Mouse (Mus musculus) right cerebral cortex, postnatal 14 days (tissue): Measurements from ENCODE around the gene Mcur1.

Experiments
- DNase-seq: peaks from one replicate; pipeline ENCODE4 v3.0.0; 2022

The Mcur1 gene

GRCm38 (mm10) chr13:43559711-43560457 lies at the start of gene Mcur1:
Gene Mcur1, minus strand, starts transcription at chr13:43560191.
- peak; percentile 87 for DNase-seq

- no peak for DNase-seq
Observed at GRCm38 (mm10) chr13:43608854-43609253, 48.9 kb upstream of the Mcur1 start.

DNA sequence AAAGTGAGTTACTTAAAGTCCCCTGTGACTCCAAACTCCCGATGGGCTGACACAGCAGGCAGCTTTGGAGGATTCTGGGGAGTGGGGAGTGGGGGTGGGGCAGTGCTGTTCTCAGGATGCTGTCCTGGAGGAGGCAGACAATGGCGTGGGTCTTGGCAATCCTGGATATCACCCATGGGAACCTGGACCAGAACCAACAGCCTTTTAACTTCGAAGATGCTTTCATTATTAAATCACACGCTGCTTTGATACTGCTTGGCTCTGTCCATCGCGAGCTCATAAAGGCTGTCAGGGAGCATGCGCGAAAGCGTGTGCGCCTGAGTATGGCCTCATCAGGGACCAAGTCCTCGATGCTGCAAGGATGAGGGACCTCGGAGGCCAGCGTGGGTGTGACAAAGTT lies 43.1 kb upstream of the Mcur1 start:
- no peak for DNase-seq

- no peak for DNase-seq
Observed at GRCm38 (mm10) chr13:43602440-43602839, 42.4 kb upstream of the Mcur1 start.

- no peak for DNase-seq
Observed at GRCm38 (mm10) chr13:43600967-43601366, 41.0 kb upstream of the Mcur1 start.

GRCm38 (mm10) chr13:43595896-43596295 lies 35.9 kb upstream of the Mcur1 start:
- no peak for DNase-seq

DNA sequence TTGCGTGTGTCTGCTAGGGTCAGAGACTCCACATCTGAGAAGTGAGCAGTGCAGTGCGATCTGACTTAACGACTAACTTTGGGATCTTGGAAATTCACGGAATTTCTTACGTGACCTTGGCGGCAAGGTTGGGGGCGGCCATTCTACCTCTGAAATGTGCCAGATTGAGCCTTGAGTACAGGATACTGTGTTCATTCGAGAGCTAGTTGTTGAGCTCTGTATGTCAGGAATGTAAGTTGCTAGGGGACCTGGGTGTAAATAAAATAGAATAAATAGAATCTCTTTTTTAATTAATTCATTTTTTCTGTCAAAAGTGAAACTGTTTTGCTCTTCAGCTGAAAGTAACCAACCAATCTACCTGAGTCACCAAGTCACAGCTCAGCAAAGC lies 32.7 kb upstream of the Mcur1 start:
- no peak for DNase-seq

DNA sequence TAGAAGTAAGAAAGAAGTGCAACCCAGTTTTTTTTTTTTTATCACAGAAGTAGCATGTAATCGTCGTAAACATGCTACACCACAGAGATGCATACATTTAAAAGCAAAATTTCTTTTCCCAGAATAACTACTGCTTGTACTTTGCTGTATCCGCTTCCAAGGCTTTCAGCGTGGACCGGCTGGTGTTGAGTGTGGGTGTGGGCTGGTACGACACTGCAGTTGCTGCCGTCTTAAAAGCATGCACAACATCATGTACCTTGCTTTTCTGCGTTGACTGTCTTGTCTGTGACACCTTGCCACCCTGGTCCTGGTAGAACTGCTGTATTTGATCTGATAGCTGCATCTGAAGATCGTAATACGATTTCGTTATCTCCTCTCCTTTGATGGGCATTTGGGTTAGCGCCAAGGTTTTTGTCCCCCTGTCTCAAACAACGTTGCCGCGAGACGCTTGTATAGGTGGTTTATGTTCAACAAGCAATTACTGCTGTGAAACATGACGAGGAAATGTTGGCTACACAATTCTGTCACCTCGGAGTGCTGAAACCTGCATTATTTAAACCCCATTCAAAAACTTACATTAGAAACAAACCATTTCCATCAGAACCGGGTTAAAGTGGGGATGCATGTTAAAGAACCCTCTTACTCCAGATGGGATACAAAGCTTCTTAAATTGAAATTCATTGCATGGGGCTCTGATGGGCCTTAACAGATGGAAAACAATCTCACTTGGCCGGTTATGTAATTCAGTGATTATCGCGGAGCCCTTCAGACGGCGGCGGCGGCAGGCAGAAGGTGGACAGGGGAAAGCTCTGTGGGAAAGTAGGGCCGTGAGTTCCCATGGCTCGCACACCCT lies 32.1 kb upstream of the Mcur1 start:
- DNase-seq: no peak

DNA sequence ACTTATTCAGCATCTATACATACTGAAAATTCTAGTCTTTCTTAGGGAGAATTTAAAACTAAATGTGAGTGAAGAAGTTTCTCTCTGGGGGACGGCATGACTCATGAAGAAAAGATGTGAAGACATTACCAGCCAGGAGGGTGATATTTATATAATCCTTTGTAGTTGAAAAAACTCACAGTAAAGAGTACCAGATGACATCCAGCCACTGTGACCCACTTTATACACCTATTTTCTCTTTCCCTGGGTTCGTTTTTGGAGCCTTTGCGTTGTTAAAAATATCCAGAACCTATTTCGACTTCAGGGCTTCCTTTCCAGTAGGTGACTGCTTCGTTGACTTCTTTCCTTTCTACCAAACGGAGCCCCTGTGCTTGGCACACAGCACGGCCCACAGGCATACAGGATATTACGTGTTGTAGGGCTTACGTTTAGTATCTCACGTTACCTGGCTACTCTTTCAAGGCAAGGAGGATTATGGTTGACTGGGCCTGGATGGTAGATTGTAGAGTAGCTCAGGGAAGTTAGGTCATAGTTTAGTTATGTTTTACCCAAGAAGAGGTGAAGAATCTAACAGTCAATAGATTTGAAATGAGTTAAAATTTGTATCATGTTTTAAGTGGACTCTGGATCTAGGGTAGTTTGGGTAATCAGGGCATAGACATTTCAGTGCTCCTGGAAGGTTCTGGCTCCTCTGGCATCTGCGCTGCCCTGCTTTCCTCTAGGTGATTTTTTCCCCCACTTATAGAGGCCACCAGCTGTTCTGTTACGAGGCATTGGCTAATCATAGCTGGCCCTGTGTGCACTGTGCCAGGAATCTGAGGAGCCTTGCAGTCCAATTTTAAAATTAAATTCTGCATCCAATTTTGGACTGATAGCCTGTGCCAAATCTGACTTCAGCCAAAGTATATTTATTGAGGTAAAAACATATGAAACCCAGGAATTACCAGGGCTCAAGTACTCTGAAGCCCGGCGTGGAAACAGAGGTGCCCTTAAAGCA lies 28.2 kb upstream of the Mcur1 start:
- no peak for DNase-seq

DNA sequence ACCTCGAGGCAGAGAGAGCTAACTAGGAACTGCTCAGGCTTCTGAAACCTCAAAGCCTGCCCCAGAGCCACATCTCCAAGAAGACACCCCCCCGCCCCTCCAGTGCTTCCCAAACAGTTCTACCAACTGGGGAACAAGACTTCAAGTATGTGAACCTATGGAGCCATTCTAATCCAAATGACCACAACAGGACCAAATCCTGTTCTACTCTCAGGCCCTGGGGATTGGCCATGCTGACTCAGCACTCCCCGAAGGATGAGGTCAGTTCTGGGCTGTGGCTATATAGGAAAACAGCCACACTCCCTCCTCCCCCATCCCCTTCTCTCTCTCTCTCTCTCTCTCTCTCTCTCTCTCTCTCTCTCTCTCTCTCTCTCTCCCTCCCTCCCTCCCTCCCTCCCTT lies 27.0 kb upstream of the Mcur1 start:
- DNase-seq: no peak

DNA sequence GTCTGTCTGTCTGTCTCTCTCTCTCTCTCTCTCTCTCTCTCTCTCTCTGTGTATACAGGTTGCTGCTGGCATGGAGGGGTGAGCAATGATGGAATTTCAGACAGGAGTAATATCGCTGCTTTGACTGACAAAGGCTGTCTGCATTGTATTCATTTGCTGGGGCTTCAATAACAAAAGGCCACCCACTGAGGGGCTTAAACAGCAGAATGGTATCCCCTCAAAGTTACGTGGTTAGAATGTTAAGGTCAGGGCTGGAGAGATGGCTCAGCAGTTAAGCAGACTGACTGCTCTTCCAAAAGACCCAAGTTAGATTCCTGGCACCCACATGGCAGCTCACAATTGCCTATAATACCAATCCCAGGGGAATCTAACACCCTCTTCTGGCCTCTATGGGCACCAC lies 25.3 kb upstream of the Mcur1 start:
- no peak for DNase-seq

DNA sequence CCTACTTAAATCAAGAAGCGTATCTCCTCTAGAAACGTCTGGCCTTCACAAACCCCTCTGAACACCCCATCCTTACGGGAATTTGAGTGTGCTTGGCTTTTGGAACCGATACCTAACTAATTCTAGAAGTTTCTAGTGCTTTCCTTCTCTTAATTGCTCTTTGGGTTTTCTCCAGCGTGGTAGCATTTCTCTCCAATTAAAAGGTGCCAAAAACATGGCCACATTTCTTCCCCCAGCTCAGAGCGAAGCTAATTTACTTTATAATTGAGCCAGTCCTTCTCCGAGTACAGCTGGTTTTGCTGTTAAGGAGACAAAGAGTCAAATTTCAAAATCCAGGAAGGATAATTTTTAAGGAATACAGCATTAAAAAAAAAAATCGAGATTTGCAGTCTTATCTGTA lies 23.5 kb upstream of the Mcur1 start:
- no peak for DNase-seq

DNA sequence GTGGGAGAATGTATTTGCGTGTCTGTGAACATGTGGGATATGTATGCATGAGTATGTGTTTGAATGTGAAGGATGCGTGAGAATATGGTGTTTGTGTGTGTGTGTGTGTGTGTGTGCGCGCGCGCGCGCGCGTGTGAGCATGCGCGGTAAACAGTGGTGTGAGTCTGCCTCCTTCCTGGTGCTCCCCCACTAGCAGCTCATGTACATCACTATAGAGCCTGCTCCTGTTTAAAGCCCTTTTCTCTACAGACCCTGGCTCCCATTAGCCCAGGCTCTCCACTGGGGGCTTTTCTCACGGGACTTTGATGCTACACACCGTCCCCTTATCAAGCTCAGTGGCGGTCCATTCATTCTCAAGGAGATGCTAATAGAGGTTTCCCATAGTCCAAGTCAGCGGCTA lies 23.0 kb upstream of the Mcur1 start:
- DNase-seq: no peak

GRCm38 (mm10) chr13:43580661-43581060 lies 20.7 kb upstream of the Mcur1 start:
- DNase-seq: no peak

DNA sequence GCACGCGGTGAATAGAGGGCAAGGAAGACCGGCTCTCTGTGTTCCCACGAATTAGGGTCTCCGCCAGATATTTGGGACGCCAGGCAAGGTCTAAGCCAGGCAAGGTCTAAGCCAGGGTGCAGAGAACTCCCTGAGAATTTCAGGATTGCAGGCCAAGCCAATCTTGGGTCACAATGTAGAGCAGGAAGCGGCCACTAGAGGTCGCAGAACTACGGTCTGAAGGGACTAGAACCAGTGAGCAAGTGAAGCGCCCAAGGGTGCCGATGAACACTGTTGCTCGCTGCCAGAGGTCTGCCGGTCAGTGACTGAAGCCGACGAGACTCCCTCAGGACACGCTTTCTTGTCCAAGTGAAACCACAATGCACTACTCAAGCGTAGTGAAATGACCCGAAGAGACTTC lies 19.7 kb upstream of the Mcur1 start:
- peak; percentile 61 for DNase-seq

- no peak for DNase-seq
Observed at GRCm38 (mm10) chr13:43577766-43578165, 17.8 kb upstream of the Mcur1 start.

DNA sequence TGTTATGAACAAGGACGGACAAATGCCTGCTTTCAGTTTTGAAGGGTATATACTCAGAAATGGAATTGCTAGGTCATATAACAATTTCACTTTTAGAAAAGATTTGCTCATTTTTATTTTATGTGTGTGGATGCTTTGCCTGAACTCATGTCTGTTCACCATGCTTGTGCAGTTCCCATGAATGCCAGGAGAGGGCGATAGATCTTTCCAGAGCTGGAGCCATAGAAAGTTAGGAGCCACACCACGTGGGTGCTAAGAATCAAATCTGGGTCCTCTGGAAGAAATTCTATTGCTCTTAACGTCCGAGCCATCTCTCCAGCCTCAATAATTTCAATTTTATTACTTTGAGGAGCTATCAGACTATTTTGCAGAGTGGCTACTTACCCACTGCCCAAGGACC lies 17.3 kb upstream of the Mcur1 start:
- peak; percentile 29 for DNase-seq

DNA sequence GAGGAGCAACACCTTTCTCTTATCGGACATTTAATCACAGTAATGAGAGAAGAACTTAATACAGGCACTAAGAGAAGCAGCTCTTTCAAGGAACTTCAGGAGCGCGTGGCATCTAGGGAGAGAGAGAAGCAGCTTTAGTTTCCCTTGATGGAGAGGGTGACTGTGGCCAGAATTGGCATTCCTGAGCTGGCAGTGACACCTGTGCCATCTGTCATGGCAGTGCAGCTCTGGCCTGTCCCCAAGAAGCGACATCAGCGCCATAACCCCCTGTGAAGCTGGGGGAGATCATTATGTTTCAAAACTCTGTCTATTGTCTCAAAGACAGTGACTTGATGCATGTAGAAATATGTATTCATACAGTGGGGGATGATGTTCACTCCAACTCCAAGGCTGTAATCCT lies 15.4 kb upstream of the Mcur1 start:
- DNase-seq: no peak

GRCm38 (mm10) chr13:43573979-43574378 lies 14.0 kb upstream of the Mcur1 start:
- DNase-seq: no peak

GRCm38 (mm10) chr13:43567141-43567891 lies 7.3 kb upstream of the Mcur1 start:
- DNase-seq: peak; percentile 30

GRCm38 (mm10) chr13:43566184-43566583 lies 6.2 kb upstream of the Mcur1 start:
- DNase-seq: no peak

GRCm38 (mm10) chr13:43565346-43565745 lies 5.4 kb upstream of the Mcur1 start:
- peak; percentile 84 for DNase-seq
